Mouse (Mus musculus) cerebellum, adult 2 months (tissue): ENCODE measurements at regions not wholly inside any gene's neighbourhood (a gene's known extent, or its start where the extent isn't known, plus 50 kb on each side); places are given as distances from the start of the nearest gene placed in this dataset.

ENCODE experiments used
- DNase-seq, 2 experiments: peaks; one replicate each; pipeline ENCODE4 v3.0.0; 2021
- H3K27ac ChIP-seq: fragments of 200-500 bp; 2 replicates; pipeline ENCODE4 v1.5.1; 2012; ENCODE audit warnings: low read length, control low read depth, inconsistent platforms; ENCODE audit not compliant: insufficient read depth
- H3K27me3 ChIP-seq: fragments of 200-500 bp; 2 replicates; pipeline ENCODE4 v1.6.1; 2012; ENCODE audit warnings: inconsistent platforms, mild to moderate bottlenecking, low read length, moderate library complexity; ENCODE audit not compliant: control insufficient read depth, insufficient read depth
- H3K4me1 ChIP-seq: fragments of 200-500 bp; 2 replicates; pipeline ENCODE4 v1.6.1; 2011; ENCODE audit warnings: low read length; ENCODE audit not compliant: control insufficient read depth, insufficient read depth
- H3K4me3 ChIP-seq: fragments of 200-500 bp; replicated peaks from 2 replicates; pipeline ENCODE3; 2011; ENCODE audit warnings: mild to moderate bottlenecking, low read depth, low read length, control low read depth; ENCODE audit not compliant: insufficient read depth
- CTCF ChIP-seq: fragments of 200-500 bp; IDR thresholded peaks from 2 replicates; pipeline ENCODE4 v1.5.1; 2011; ENCODE audit warnings: low read depth, mild to moderate bottlenecking, control low read depth, low read length, moderate library complexity, borderline replicate concordance; ENCODE audit not compliant: insufficient read depth
- POLR2A ChIP-seq: fragments of 200-500 bp; IDR thresholded peaks from 2 replicates; pipeline ENCODE4 v1.6.1; 2011; ENCODE audit warnings: low read length, control low read depth, borderline replicate concordance; ENCODE audit not compliant: insufficient read depth
- WGBS: fragments of 180-500 bp; shearing (Covaris S2); methylation state at CpG from one replicate; pipeline ENCODE4 v1.1.7; 2018; 5-methylcytosine and 5-hydroxymethylcytosine counted together

DNA sequence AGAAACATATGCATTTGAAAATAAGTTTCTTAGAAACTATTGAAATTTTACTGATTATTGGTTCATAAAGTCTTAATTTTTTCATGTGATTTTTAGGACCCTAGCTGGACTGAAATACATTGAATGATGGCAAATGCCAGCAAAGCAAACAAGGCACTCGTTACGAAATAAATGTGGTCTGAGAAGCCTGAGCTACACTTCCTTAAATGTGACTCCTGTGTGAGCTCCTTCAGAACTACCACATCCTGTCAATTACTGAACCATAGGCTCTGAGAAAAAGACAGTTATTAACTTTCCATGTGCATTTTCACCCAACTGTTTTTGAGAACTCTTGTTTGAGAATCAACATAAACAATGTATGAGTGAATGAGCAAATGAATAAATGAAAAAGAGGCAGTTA lies 281.1 kb upstream of the Kynu start:
- H3K27me3 ChIP-seq = no peaks in the 10 kb centered on the region
- H3K27ac ChIP-seq = no peak overlapping the region
- no peaks in the 10 kb centered on the region for H3K4me1 ChIP-seq
- no peak overlapping the region for H3K4me3 ChIP-seq
- WGBS = 91% methylated on average over 2 of the region's 2 CpGs
- DNase-seq = no peak
- TF ChIP-seq CTCF = no peak
- TF ChIP-seq POLR2A = no peak

DNA sequence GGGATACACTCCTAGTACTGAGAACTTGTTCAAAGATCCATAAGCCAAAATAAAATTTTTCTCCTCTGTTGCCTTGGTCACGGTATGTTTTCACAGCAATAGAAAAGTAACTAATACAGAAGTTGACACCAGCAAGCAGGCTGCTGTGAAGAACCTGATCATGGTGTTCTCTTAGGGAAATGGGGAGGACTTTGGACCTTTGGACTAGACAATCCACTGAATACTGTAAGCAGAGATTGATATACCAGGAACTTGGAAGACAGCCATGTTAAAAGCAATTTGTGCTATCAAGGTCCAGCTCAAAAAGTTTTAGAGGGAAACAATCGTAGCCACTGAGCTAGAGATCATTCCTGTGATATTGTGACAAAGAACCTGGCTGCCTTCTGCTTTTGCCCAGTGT lies 259.3 kb upstream of the Kynu start:
- H3K4me1 ChIP-seq = no peaks in the 10 kb centered on the region; the same call in 1 of the 2 replicates
- no peaks in the 10 kb centered on the region for H3K27me3 ChIP-seq
- 92% methylated on average over 2 of the region's 2 CpGs for WGBS
- DNase-seq = no peak
- no peak overlapping the region for H3K27ac ChIP-seq
- H3K4me3 ChIP-seq = no peak overlapping the region
- TF ChIP-seq CTCF = no peak
- no peak for TF ChIP-seq POLR2A

GRCm38 (mm10) chr2:43323836-43324235 lies 231.3 kb upstream of the Kynu start:
- DNase-seq = peak in 1 of 2 experiments; percentile 5
- Histone ChIP-seq H3K4me1 (no peaks in the 10 kb centered on the region), H3K4me3 (no peak overlapping the region), H3K27ac (no peak overlapping the region), H3K27me3 (no peaks in the 10 kb centered on the region)
- no peak for TF ChIP-seq CTCF
- no peak for TF ChIP-seq POLR2A
- WGBS = 42% methylated on average over 1 of the region's 1 CpGs

DNA sequence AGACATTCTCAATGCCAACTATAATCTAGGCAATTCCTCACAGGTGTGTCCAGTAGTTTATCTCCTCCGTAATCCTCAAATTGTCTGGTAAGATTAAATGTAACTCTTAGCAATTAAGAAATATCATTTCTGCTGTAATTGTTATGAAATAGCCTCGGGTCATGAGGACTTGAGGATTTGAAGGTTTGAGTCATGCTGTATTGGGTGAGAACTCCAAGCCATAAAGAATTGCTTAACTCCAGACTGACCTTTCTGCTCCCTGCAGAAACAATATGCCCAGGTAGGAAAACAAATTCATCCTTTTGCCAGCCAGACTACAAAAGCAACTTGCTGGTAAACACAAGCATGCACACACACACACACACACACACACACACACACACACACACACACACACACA lies 190.8 kb upstream of the Kynu start:
- DNase-seq = no peak
- 80% methylated on average over 2 of the region's 2 CpGs for WGBS
- TF ChIP-seq CTCF = no peak
- no peak for TF ChIP-seq POLR2A

DNA sequence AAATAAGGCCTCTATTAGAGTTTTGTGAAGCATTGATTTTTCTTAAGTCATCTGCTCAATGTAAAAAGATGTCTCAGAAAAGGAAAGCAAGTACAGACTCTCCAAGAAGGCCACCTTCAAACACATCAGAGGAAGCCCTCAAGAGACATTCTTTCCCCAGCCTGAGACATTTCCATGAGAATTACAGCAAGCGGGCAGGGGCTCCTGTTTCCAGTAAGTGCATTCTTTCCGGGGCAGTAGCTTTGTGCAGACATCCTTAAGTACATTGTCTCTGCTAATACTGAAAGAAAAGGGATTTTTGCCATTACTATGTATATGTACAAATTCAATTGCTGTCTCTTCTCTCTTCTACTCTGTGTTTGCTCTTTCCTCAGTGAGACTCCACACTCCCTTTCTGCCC lies 189.3 kb upstream of the Kynu start:
- no peak overlapping the region for H3K4me3 ChIP-seq
- TF ChIP-seq CTCF = no peak
- no peak for TF ChIP-seq POLR2A
- no peak for DNase-seq
- WGBS = 55% methylated on average over 2 of the region's 2 CpGs
- no peaks in the 10 kb centered on the region for H3K27me3 ChIP-seq
- H3K4me1 ChIP-seq = no peaks in the 10 kb centered on the region
- no peak overlapping the region for H3K27ac ChIP-seq

More for the DNA sequence above, 190.8 kb upstream of the Kynu start:
- Histone ChIP-seq H3K27me3 (no peaks in the 10 kb centered on the region), H3K27ac (no peak overlapping the region), H3K4me3 (no peak overlapping the region), H3K4me1 (no peaks in the 10 kb centered on the region)

DNA sequence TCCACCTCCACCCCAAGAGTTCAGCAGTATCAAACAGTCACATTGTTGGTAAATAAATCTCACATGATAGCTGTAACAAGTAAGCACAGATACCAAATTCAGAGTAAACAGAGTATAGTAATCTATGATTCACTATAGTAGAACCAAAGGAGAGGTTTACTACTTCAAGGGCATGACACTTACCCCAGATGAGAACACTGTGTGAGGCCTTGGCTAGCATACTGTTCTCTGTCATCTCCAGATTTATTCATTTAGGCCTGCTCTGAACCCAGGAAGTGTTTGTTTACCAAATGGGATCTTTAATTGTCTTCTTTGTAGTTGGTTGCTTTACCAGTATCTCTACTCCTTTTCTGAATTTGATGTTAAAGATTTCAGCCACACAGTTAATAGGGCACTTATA lies 151.8 kb upstream of the Kynu start:
- no peak overlapping the region for H3K27ac ChIP-seq
- no peak for TF ChIP-seq CTCF
- no peak for TF ChIP-seq POLR2A
- no peak for DNase-seq
- no peaks in the 10 kb centered on the region for H3K4me1 ChIP-seq
- no peak overlapping the region for H3K4me3 ChIP-seq
- no peaks in the 10 kb centered on the region for H3K27me3 ChIP-seq

- 91% methylated on average over 6 of the region's 6 CpGs for WGBS
- TF ChIP-seq CTCF = no peak
- no peak for TF ChIP-seq POLR2A
- no peak overlapping the region for H3K4me3 ChIP-seq
Observed at GRCm38 (mm10) chr2:43404163-43404967, 150.8 kb upstream of the Kynu start.

DNA sequence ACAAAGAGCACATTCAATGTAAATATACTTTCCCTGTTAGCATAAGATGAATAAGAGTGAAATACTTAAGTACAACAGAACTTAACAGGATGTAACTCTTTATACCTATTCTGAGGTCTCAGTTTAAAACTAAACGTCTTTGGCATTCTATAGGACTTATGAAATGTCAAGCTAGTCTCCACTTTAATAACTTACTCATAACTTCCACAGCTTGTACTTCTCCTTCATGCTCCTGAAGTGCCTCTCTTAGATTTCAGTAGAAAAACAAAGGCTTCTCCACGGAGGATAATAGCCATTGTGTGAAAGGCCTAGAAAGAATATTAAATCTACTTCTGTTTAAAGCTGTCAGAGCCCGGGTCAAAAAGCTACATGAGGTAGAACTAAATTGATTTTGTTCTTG lies 117.9 kb upstream of the Kynu start:
- Histone ChIP-seq H3K27me3 (no peaks in the 10 kb centered on the region), H3K27ac (no peak overlapping the region), H3K4me3 (no peak overlapping the region), H3K4me1 (no peaks in the 10 kb centered on the region)
- TF ChIP-seq POLR2A (no peak), CTCF (no peak)
- DNase-seq = no peak
- 8% methylated on average over 3 of the region's 3 CpGs for WGBS

More at GRCm38 (mm10) chr2:43404163-43404967, 150.8 kb upstream of the Kynu start:
- Histone ChIP-seq H3K27me3 (no peaks in the 10 kb centered on the region), H3K27ac (no peak overlapping the region), H3K4me1 (no peaks in the 10 kb centered on the region)
- no peak for DNase-seq
